Mouse (Mus musculus): ENCODE data around the gene Ugt1a8.
"Not testable (repeated sequence)": the region's sequence is repeated elsewhere in the genome, so short reads cannot be mapped to it uniquely, and the experiment has no call there.

Ugt1a8 gene

DNA sequence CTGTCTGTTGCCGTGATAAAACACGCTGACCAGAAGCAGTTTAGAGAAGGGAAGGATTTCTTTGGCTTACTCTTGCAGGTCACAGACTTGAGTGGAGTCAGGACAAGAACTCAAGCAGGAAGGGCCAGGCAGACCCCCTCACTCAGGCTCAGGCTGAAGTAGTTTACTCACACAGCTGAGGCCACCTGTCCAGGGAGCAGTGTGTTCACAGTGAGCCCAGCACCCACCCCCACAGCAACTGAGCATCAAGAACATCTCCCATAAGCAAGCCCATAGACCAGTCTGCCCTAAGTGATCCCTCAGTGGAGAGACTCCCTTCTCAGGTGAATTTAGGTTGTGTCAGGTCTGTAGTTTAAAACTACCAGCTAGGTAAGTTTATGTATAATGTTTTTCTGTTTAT, 22.0 kb downstream of the Ugt1a8 start:
- CTCF ChIA-PET: not testable (repeated sequence)

DNA sequence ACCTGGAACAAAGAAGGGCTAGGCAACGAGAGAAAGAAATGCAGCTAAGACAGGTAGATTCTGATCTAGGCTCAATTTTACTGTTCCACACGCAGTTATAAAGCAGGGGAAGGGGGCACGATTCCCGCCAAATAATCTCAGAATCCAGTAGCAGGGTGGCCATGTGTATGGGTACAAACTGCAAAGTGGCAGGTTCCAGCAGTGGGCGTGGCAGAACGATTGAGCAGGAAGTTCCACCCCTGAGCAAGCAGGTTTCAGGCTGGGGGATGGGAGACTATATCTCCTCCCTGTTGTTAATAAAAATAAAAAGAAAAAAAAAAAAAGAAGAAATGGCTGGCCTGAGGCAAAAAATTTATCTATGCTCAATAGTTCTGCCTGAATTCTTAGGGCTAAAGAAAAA, 25.2 kb downstream of the Ugt1a8 start:
- CTCF ChIA-PET: not testable (repeated sequence)

DNA sequence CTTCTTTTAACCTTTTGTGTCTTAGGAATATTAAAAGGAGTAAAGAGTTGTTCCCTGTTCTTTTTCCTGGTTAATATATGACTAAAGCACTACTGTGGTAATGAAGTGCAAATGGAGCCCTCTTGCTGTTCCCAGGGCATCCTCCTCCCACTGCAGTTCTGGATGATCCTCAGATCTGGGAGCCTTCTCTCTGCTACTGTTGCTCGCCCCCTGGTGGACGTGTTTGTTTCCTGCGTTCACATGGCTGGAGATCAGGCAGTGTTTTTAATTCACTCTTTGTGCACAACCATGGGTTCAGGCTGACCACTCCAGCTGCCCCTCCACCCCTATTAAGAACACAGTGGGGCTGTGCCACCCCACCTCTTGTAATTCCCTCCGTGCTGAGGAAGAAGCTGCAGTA, 32.9 kb downstream of the Ugt1a8 start:
- CTCF ChIA-PET: not testable (repeated sequence)

DNA sequence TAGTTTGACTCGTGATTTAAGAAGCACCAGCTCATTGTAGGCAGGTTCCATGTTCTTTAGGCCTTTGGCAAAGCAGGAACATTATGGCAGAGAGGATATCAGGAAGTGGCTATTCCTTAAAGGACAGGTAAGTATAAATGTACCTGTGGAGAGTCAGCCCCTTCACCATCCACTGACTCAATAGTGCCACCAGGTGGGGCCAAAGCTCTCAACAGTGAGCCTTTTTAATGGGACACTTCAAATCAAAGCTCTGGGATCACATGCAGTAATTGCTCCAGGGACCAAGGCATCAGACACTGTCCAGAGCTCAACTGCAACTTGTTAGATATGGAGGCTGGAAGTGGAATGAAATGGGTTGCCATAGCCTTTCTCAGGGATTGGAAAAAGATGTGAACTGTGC, 33.9 kb downstream of the Ugt1a8 start:
- CTCF ChIA-PET: not testable (repeated sequence)

DNA sequence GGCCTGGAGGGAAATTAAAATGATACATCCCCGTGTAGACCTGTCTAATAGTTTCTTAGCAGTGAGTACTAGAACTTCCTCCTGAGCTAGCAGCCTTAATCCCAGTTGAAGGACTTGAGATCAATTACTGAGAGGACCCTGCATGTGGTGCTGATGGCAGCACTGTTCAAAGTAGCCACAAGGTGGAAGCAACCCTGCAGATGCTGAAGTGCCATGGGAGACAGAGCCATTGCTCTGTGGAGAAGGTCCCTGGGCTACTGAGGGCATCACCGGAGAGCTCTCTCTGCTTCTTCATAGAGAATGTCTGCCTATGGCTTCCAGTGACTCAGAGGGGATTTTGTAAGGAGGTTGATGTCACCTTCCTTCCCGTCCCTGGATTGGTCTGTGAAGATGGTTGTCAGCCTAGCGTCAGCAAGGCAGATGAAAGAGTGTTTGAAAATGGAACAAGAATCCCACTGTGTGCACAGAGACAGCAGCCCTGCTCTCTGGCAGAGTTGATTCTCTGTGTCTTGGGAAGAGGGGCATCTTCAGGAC, 38.3 kb downstream of the Ugt1a8 start:
- CTCF ChIA-PET: not testable (repeated sequence)

DNA sequence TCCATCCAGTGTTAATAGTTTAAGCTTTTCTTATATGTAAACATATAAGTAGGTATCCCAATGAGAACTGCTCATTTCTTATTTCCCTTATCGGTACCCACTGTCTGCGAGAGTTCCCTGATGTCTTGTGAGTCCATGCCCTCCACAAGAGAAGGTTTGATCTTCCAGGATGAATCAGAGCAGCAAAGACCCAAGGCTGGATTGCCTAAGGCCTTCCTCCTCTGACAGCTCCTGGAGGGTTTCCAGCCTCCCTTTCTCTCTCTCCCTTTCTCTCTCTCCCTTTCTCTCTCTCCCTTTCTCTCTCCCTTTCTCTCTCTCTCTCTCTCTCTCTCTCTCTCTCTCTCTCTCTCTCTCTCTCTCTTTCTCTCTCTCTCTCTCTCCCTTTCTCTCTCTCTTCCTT, 41.5 kb downstream of the Ugt1a8 start:
- CTCF ChIA-PET: not testable (repeated sequence)

DNA sequence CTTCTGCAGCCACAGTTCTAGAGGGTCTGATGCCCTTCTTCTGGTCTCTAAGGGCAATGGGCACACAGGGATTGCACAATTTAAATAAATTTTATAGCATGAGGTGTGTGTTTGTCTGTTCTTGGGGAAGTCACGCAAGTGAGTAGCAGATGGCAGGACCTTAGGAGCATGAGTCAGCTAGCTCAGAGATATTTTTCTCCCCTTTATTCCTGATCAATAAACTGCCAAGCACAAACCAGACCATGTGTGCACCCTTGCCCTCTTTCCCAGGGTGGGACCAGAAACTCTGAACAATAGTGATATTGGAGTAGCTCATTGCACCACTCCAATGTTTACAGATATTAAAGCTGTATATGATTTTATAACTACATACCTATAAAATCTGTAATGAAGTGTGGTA, 42.6 kb downstream of the Ugt1a8 start:
- CTCF ChIA-PET: not testable (repeated sequence)

DNA sequence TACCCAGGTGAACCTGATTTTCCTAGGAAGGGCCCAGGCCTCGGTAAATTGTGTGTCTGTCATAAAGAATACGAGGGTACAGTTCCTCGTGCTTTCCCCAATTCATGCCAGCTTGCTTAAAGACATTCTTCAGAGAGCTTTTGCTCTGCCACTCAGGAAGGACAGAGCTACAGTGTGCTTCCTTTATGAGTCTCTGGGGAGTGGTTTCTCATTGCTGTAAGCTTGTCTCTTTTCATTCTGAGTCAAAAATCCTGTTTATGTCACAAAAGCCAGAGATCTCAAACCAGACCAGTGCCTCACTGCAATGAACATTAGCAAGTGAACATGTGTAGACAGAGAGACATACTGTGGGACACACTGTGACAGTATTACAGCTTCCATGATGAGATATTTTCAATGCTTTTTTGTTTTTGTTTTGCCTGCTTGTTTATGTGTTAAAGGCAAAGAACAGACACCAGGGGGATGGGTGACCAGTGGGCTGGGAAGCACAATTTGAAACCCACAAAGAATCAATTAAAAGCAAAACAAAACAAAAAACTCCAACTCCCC, 46.4 kb downstream of the Ugt1a8 start:
- CTCF ChIA-PET: no interaction called here

DNA sequence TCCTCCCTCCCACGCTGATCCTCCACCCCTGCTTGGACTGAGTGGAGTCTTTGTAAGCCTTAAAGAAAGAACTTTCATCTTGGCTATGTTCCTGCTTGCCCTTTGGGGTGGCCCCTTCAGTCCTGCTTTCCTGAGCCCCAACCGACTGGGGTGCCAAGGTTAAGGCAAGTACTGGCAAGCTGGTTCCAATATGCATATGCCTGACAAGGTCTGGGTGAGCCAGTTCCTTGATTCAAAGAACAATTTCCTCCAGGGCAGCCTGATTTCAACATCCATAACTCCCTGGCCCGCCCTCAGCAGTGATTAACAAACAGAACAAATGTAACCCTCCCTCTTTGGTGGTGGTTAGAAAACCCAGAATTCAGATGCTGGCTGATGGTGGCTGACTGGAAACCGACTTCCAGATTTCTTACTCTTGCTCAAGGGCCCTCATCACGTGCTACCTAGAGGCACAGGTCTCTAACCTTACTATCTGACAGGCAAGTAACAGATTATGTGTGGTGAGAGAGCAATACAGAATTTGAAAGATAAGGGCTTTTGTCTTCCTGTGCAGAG, 46.9 kb downstream of the Ugt1a8 start, which contains the start of gene Ugt1a6a:
Gene Ugt1a6a (plus strand): TSS at position 353 of the 555 bp plus-strand sequence.
- CTCF ChIA-PET: not testable (repeated sequence)

DNA sequence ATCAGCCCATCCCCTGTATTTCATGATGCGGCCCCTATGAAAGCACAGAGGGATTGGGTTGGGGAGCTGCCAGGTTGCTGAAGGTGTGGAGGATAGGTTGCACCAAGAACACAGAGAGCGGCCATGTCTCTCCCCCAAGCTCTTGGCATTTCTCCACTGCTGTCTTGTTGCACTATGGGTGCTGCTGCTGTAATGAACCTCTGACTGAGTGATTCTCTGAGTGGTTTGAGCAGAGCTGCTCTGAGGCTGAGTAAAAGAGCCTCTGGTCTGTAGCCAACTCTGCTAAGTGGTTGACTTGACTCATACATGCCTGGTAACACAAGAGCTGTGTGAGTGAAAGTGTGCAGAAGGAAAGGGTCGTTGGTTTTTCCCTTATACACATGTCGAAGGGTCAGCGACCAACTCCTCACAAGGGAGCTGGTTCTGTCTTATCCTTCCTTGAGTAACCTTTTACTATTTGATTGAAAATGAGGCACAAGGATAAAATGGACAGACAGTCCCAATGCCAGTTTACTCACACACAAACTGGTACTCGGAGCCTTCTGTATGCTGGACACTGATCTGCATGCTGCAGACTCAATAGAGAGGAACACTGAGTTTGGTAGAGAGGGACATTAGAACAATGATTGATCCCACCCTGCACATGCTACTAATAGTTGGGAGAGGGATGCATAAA, 47.8 kb downstream of the Ugt1a8 start:
- CTCF ChIA-PET: not testable (repeated sequence)

DNA sequence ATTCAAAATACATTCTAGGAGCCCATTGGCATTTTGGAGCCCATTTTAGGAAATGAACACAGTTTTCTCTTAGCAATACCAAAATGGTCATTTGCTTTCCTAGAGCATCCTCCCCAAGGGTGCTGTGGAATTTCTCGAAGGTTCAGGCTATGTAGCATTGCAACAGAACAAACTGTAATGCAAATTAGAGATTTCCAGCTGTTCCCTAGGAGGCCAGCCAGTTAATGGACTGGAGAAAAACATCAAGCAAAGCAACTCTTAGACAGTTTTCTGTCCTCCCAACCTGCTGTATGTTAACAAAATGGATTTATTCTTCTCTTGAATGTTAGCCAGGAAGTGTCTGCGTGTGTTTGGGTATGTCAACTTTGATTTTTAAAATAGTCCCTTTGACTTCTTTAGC, 49.0 kb downstream of the Ugt1a8 start:
- CTCF ChIA-PET: no interaction called here

DNA sequence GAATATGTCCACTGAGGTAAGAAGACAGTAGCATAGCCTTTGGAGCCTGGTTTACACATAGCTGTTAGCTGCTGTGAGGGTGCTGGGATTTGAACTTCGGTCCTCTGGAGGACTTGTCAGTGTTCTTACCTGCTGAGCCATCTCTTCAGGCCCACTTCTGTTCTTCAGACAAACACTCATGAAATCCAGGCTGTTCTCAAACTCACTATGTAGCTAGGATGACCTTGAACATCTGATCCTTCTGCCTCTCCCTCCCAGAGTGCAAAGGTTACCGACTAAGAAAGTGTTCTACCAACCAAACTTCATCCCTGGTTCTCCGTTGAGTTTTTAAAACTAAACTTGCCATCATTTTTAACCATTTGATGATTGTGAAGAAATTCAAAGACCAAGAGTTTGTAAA, 49.7 kb downstream of the Ugt1a8 start:
- CTCF ChIA-PET: no interaction called here

DNA sequence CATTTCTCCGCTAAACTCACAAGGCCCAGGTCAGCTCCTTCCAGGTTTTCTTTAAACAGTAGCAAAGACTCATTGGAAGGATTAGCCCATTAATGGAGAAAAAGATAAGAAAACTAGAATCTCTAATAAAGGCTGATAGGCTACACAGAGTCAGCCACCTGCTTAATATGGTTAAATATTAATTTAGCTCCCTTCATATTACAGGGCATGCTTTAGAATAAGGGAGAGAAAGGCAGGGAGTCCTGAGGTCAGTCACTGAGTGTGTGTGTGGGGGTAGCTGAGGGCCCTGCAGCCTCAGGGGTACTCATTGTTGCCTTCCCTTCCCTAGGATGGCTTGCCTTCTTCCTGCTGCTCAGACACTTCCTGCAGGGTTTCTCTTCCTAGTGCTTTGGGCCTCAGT, 50.5 kb downstream of the Ugt1a8 start:
- CTCF ChIA-PET: no interaction called here

DNA sequence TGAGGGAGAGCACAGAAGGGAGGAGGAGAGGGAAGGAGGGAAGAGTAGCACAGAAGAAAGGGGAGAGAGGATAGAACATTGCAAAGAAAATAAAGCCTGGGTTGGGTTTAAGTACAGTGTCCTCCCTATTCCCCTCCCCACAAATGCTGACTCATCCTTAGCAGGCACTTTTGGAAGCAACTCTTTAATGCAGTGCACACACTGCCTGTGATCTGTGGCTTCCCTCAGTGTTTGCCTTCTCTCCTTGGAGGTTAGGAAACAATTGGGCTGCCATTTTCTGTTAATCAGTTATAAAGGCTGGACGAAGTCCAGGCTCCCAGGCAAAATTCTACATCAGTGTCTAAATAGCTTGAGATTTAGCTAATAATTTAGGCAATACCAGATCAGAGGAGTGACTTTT, 52.9 kb downstream of the Ugt1a8 start:
- CTCF ChIA-PET: not testable (repeated sequence)

DNA sequence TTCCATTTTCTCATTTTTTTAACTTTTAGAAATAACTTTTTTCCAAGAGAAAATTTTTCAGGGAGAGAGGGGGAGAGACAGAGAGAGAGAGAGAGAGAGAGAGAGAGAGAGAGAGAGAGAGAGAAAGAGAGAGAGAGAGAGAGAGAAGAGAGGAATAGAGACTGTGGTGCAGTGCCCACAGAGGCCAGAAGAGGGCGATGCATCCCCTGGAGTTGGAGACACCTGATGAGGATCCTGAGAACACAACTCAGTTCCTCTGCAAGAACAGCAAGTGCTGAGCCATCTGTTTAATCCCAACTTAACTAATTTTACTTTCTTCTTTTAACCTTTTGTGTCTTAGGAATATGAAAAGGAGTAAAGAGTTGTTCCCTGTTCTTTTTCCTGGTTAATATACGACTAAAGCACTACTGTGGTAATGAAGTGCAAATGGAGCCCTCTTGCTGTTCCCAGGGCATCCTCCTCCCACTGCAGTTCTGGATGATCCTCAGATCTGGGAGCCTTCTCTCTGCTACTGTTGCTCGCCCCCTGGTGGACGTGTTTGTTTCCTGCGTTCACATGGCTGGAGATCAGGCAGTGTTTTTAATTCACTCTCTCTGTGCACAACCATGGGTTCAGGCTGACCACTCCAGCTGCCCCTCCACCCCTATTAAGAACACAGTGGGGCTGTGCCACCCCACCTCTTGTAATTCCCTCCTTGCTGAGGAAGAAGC, 56.5 kb downstream of the Ugt1a8 start:
- CTCF ChIA-PET: interaction anchor here (0.8 kb wide), 1 partner anchor 12 kb away, joined by 5 read pairs; no protein-coding TSS in a partner anchor

DNA sequence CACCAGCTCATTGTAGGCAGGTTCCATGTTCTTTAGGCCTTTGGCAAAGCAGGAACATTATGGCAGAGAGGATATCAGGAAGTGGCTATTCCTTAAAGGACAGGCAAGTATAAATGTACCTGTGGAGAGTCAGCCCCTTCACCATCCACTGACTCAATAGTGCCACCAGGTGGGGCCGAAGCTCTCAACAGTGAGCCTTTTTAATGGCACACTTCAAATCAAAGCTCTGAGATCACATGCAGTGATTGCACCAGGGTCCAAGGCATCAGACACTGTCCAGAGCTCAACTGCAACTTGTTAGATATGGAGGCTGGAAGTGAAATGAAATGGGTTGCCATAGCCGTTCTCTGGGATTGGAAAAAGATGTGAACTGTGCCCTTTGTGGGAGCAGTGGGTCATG, 57.7 kb downstream of the Ugt1a8 start:
- CTCF ChIA-PET: not testable (repeated sequence)

DNA sequence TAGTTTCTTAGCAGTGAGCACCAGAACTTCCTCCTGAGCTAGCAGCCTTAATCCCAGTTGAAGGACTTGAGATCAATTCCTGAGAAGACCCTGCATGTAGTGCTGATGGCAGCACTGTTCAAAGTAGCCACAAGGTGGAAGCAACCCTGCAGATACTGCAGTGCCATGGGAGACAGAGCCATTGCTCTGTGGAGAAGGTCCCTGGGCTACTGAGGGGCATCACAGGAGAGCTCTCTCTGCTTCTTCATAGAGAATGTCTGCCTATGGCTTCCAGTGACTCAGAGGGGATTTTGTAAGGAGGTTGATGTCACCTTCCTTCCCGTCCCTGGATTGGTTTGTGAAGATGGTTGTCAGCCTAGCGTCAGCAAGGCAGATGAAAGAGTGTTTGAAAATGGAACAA, 62.5 kb downstream of the Ugt1a8 start:
- CTCF ChIA-PET: not testable (repeated sequence)

DNA sequence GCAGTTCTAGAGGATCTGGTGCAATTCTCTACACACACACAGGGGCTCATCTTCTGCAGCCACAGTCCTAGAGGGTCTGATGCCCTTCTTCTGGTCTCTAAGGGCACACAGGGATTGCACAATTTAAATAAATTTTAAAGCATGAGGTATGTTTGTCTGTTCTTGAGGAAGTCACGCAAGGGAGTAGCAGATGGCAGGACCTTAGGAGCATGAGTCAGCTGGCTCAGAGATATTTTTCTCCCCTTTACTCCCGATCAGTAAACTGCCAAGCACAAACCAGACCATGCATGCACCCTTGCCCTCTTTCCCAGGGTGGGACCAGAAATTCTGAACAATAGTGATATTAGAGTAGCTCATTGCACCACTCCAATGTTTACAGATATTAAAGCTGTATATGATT, 70.8 kb downstream of the Ugt1a8 start:
- CTCF ChIA-PET: no interaction called here

DNA sequence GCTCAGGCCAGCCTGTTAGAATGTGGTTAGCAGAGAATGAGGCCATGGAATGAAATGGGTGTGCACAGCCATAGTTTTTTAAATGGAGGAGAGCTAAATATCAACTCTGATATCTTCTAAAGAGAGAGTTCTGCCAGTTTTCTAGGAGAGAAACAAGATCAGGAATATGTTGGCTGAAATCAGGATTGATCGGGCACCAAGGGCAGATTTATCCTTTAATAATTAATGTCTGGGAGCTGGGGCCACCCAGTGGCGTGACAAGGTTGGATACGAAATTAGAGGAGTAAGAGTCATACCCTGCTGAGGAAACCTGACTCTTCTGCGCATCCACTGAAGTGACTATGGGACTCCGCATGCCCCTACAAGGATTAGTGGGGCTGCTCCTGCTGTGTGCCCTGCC, 78.1 kb downstream of the Ugt1a8 start, which contains the start of gene Ugt1a5:
Gene Ugt1a5 (plus strand): TSS at position 302 of the 400 bp plus-strand sequence.
- CTCF ChIA-PET: no interaction called here

DNA sequence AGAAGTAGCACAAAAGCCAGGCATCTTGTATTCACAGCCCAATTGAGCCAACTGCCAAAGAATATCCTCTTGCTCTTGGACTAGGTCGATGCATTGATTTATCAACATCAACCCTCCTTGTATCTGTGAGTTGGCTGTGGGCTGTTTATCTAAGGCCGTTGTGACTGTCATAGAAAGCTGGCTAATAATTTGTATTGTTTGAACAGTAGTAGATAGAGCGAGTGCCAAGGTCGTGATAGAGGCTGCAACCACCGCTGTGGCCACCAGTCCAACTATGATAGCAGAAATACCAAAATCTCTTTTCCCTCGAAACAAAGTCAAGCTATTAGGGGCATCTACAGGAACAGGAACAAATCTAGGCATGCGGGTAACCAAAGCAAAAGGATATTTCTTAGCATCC, 84.6 kb downstream of the Ugt1a8 start:
- CTCF ChIA-PET: not testable (repeated sequence)

DNA sequence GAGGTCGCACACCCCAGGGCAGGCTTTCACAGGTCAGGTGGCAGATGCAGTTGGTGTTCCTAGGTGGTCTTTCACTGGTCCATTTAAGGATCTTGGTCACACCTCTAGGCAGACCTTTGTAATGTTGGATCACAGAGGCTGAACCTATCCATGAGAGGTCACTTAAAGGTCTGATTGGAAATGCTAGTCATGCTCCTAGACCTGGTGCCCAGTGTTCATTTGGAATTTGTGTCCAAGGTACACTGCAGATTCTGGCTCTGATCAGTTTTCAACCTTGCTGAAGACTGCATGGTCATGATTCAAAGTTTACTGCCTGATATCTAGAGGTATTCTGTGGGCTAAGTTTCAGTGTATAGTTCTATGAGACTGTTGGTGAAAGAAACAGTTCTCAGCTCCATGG, 92.0 kb downstream of the Ugt1a8 start:
- CTCF ChIA-PET: no interaction called here

DNA sequence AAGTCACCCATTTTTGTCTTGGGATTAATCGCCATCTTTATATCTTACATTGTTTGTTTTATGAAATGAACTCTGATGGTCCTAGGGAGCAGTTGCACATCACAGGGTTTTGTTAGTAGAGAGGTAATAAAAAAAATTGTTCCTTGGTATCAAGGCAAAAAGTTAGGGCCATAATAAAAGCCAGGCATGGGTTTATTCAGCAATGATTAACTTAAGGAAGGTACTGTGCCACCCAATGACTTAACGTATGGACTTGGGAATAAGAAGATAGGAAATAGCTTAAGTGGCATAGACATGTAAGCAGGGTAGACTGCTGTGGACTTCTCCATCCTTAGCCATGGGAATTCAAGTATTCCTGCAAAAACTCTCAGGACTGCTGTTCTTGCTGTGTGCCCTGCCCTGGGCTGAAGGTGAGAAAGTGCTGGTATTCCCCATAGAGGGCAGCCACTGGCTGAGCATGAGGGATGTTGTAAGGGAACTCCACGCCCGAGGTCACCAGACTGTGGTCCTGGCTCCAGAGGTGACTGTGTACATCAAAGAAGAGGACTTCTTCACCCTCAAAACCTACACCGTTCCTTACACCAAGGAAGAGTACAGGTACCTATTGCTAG, 98.8 kb downstream of the Ugt1a8 start:
- CTCF ChIA-PET: interaction anchor here (0.6 kb wide), 1 partner anchor 50 kb away, joined by 5 read pairs; no protein-coding TSS in a partner anchor
